Mouse (Mus musculus): ENCODE results near the gene Mthfd1.

GRCm38 (mm10) chr12:76336111-76336965 is 81.2 kb downstream of the Mthfd1 start:
- TF ChIP-seq CTCF (IDR thresholded peaks at IDR 0.05; ENCODE audit: extremely low read depth, insufficient read depth, low read length) (no peak), POLR2A (IDR thresholded peaks at IDR 0.05; ENCODE audit: extremely low read depth, insufficient read depth, low read length) (no peak)
